Mouse (Mus musculus): ENCODE data around the gene Sertad1.

The Sertad1 gene

GRCm38 (mm10) chr7:27499036-27499435 lies 12.3 kb downstream of the Sertad1 start, which contains the start of gene Prx:
Gene Prx (plus strand): TSS chr7:27499324.
- no peak for DNase-seq (ENCODE audit: low read depth)

- no peak for DNase-seq (ENCODE audit: low read depth)
Measured at GRCm38 (mm10) chr7:27501620-27502019, 14.9 kb downstream of the Sertad1 start.

GRCm38 (mm10) chr7:27506765-27507370 lies 20.2 kb downstream of the Sertad1 start:
- no peak for DNase-seq (ENCODE audit: low read depth)

- peak; percentile 85 for DNase-seq (ENCODE audit: low read depth)
Measured at GRCm38 (mm10) chr7:27507711-27508647, 21.3 kb downstream of the Sertad1 start.

- DNase-seq (ENCODE audit: low read depth), result no peak
Measured at GRCm38 (mm10) chr7:27508648-27509005, 21.9 kb downstream of the Sertad1 start.

- no peak for DNase-seq (ENCODE audit: low read depth)
Measured at GRCm38 (mm10) chr7:27510809-27511208, 24.1 kb downstream of the Sertad1 start.

GRCm38 (mm10) chr7:27514961-27515360 lies 28.3 kb downstream of the Sertad1 start:
- no peak for DNase-seq (ENCODE audit: low read depth)

- no peak for DNase-seq (ENCODE audit: low read depth)
Measured at GRCm38 (mm10) chr7:27518314-27518713, 31.6 kb downstream of the Sertad1 start.

- no peak for DNase-seq (ENCODE audit: low read depth)
Measured at GRCm38 (mm10) chr7:27520104-27520503, 33.4 kb downstream of the Sertad1 start.

- no peak for DNase-seq (ENCODE audit: low read depth)
Measured at GRCm38 (mm10) chr7:27520599-27520998, 33.9 kb downstream of the Sertad1 start.

- DNase-seq (ENCODE audit: low read depth), result no peak
Measured at GRCm38 (mm10) chr7:27522967-27523366, 36.3 kb downstream of the Sertad1 start, which contains the start of gene Hipk4. Gene Hipk4 (plus strand): TSS chr7:27523267.

- DNase-seq (ENCODE audit: low read depth), result no peak
Measured at GRCm38 (mm10) chr7:27523805-27524204, 37.1 kb downstream of the Sertad1 start.

GRCm38 (mm10) chr7:27526039-27526827 lies 39.5 kb downstream of the Sertad1 start:
- peak; percentile 48 for DNase-seq (ENCODE audit: low read depth)

GRCm38 (mm10) chr7:27529070-27529469 lies 42.4 kb downstream of the Sertad1 start:
- DNase-seq (ENCODE audit: low read depth), result no peak

GRCm38 (mm10) chr7:27530937-27531336 lies 44.2 kb downstream of the Sertad1 start:
- no peak for DNase-seq (ENCODE audit: low read depth)

GRCm38 (mm10) chr7:27531707-27532106 lies 45.0 kb downstream of the Sertad1 start:
- no peak for DNase-seq (ENCODE audit: low read depth)

GRCm38 (mm10) chr7:27532480-27533050 lies 45.9 kb downstream of the Sertad1 start:
- DNase-seq (ENCODE audit: low read depth), result no peak

GRCm38 (mm10) chr7:27535386-27535785 lies 48.7 kb downstream of the Sertad1 start:
- no peak for DNase-seq (ENCODE audit: low read depth)

- DNase-seq (ENCODE audit: low read depth), result no peak
Measured at GRCm38 (mm10) chr7:27536618-27537017, 49.9 kb downstream of the Sertad1 start.

- no peak for DNase-seq (ENCODE audit: low read depth)
Measured at GRCm38 (mm10) chr7:27537998-27538397, 51.3 kb downstream of the Sertad1 start.

- no peak for DNase-seq (ENCODE audit: low read depth)
Measured at GRCm38 (mm10) chr7:27538797-27539196, 52.1 kb downstream of the Sertad1 start.
